Mouse (Mus musculus) gastrocnemius, adult 2 months (tissue): ENCODE results near the gene Hpse. TPM values are rescaled to one million over a fixed set of nuclear protein-coding genes. Genes with fewer than 3 reads are reported as not detected.

Experiments used
- DNase-seq: peaks from one replicate; pipeline ENCODE4 v3.0.0; 2022
- H3K27ac ChIP-seq: fragments of 200-600 bp; 2 replicates; pipeline ENCODE4 v1.8.1; 2022; ENCODE audit warnings: mild to moderate bottlenecking
- H3K4me3 ChIP-seq: fragments of 200-600 bp; 2 replicates; pipeline ENCODE4 v1.8.1; 2022; ENCODE audit warnings: mild to moderate bottlenecking, moderate library complexity
- CTCF ChIP-seq: fragments of 200-600 bp; IDR thresholded peaks from 2 replicates; pipeline ENCODE4 v1.8.1; 2022; ENCODE audit warnings: antibody characterized with exemption, mild to moderate bottlenecking, moderate library complexity
- intact Hi-C: fragments of 180-260 bp; cut with DNase I; formaldehyde crosslinking; loops from one replicate; pipeline ENCODE4 v1.15.1; 2025
- total RNA-seq, 2 experiments: library from RNA; stranded (reverse); gene quantifications; 2 replicates each; pipeline ENCODE4 v1.2.3; 2021

Hpse gene
- total RNA-seq, 2 experiments from 2014 or later, result 0.20 to 0.45 TPM

- peak; percentile 95 for DNase-seq
- TF ChIP-seq CTCF, result no peak
- H3K4me3 ChIP-seq, result peak overlapping the region; percentile 90
- peak overlapping the region; percentile 86 for H3K27ac ChIP-seq
- intact Hi-C loops, result loop anchor here (2.0 to 10.0 kb wide), 2 partner anchors 125 to 279 kb away; partner anchors contain the start of genes Helq and Mrps18c
These were observed 45.6 kb downstream of the Hpse start for GRCm38 (mm10) chr5:100673745-100674486.

DNA sequence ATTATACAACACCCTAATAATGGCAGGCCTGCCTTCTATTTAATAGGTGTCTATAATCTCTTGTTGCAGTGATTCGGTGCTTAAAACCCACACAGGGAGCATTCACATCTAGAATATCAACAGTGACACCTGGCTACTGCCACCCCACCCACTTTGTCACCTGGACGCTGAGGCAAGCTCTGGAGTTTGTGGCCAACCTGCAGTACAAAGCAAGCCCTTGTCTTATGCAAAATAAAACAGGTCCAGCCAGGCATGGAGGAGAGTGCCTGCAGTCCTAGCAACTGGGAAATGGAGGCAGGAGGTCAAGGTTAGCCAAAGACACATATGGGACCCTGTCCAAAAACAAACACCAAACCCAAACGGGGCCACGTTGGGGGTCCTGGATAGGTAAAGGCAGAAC, 47.1 kb downstream of the Hpse start:
- intact Hi-C loops, result loop anchor here (10.0 kb wide), 1 partner anchor 278 kb away; no protein-coding TSS in a partner anchor
- Histone ChIP-seq H3K4me3 (no peak overlapping the region), H3K27ac (no peak overlapping the region)
- DNase-seq, result no peak
- TF ChIP-seq CTCF, result no peak

DNA sequence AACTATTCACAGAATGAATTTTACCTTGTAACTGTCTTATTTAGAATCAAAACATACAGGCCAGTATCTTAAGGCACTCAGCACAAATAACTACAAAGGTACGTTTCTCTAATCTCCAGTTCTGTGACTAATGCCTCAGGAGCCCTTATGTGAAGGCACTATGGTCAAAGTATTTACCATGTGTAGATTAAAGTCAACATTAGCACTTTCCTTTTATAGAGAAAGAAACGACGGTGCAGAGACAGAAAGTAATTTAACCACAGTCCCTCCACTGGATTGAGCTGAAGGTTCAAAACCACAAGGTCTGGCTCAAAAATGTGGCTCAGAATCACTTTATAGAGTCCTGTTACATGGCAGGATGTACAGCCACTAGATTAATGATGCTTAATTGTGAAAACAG, 47.6 kb downstream of the Hpse start:
- no peak for TF ChIP-seq CTCF
- DNase-seq, result no peak
- Histone ChIP-seq H3K4me3 (no peak overlapping the region), H3K27ac (no peak overlapping the region)
- intact Hi-C loops, result loop anchor here (10.0 kb wide), 1 partner anchor 277 kb away; no protein-coding TSS in a partner anchor

DNA sequence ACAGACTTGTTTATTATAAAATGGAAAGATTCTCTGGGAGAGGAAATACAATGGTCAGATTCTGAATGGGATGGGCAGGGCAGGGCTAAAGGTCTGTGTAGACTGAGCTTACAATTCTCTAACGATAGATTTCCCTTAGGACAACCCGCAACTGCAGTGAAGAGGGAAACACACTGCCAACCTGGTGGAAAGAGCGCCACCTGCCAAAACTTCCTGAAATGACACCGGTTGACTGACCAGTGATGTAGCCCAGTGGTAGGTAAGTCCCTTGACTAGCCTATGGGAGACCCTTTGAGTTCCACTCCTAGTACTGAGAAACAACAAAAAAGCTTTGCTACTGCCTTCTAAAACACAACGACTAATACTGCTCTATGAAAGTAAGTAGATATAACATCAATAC, 48.1 kb downstream of the Hpse start:
- peak; percentile 44 for DNase-seq
- H3K27ac ChIP-seq, result no peak overlapping the region
- H3K4me3 ChIP-seq, result no peak overlapping the region
- TF ChIP-seq CTCF, result peak; percentile 56
- intact Hi-C loops, result loop anchor here (10.0 kb wide), 1 partner anchor 277 kb away; no protein-coding TSS in a partner anchor

- no peak overlapping the region for H3K4me3 ChIP-seq
- no peak for TF ChIP-seq CTCF
- H3K27ac ChIP-seq, result no peak overlapping the region
- DNase-seq, result no peak
- intact Hi-C loops, result no loop called here
These were observed 52.6 kb downstream of the Hpse start for GRCm38 (mm10) chr5:100666965-100667364.

DNA sequence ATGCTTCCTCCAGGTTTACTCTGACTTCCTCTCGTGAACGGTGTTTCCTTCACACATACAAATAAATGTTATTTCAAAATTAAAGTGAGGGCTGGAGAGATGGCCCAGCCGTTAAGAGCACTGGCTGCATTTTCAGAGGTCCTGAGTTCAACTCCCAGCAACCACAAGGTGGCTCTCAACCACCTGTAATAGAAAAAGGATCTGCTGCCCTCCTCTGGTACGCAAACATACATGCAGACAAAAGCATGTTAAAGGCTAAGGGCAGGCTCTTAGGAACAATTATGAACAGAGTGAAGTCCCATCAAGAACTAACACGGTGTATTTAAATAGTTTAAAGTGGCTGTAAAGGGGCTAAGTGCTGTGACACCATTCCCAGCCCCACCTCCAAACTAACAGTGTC, 55.7 kb downstream of the Hpse start:
- Histone ChIP-seq H3K4me3 (no peak overlapping the region), H3K27ac (no peak overlapping the region)
- TF ChIP-seq CTCF, result peak; percentile 75
- no peak for DNase-seq
- intact Hi-C loops, result loop anchor here (5.0 kb wide), 1 partner anchor 117 kb away; no protein-coding TSS in a partner anchor

DNA sequence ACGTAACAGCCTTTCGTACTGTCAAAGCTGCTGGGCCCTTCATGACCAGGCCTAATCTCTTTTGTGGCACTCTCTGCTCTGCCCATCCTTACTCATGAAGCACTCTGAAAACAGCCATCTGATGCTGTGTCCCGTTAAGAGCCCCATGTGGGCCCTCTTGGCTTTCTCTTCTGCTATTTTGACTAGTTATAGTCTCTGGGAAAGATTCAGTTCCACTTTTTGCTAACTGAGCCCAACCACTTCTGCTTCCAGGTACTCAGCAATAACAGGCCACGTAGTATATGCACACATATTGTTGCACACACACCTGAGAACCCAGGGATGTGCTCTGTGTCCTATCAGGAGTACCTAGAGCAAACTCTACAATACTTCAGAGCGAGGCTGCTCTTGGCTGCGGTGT, 56.5 kb downstream of the Hpse start:
- TF ChIP-seq CTCF, result no peak
- intact Hi-C loops, result loop anchor here (5.0 kb wide), 1 partner anchor 116 kb away; no protein-coding TSS in a partner anchor

GRCm38 (mm10) chr5:100658460-100658859, 61.1 kb downstream of the Hpse start:
- TF ChIP-seq CTCF, result no peak
- DNase-seq, result no peak
- intact Hi-C loops, result no loop called here

More for the DNA sequence above, 56.5 kb downstream of the Hpse start:
- no peak for DNase-seq
- Histone ChIP-seq H3K4me3 (no peak overlapping the region), H3K27ac (no peak overlapping the region)

GRCm38 (mm10) chr5:100656352-100656751, 63.2 kb downstream of the Hpse start:
- DNase-seq, result no peak
- H3K4me3 ChIP-seq, result no peak overlapping the region
- intact Hi-C loops, result no loop called here
- TF ChIP-seq CTCF, result no peak
- no peak overlapping the region for H3K27ac ChIP-seq

More at GRCm38 (mm10) chr5:100658460-100658859, 61.1 kb downstream of the Hpse start:
- Histone ChIP-seq H3K4me3 (no peak overlapping the region), H3K27ac (no peak overlapping the region)

- TF ChIP-seq CTCF, result no peak
- intact Hi-C loops, result no loop called here
These were observed 67.2 kb downstream of the Hpse start for GRCm38 (mm10) chr5:100652327-100652726.

GRCm38 (mm10) chr5:100651486-100651885, 68.0 kb downstream of the Hpse start:
- TF ChIP-seq CTCF, result no peak
- intact Hi-C loops, result no loop called here
- no peak overlapping the region for H3K4me3 ChIP-seq
- no peak overlapping the region for H3K27ac ChIP-seq
- DNase-seq, result no peak

More at GRCm38 (mm10) chr5:100652327-100652726, 67.2 kb downstream of the Hpse start:
- no peak overlapping the region for H3K4me3 ChIP-seq
- DNase-seq, result no peak
- no peak overlapping the region for H3K27ac ChIP-seq

- Histone ChIP-seq H3K27ac (no peak overlapping the region), H3K4me3 (no peak overlapping the region)
- intact Hi-C loops, result no loop called here
- TF ChIP-seq CTCF, result no peak
- no peak for DNase-seq
These were observed 68.5 kb downstream of the Hpse start for GRCm38 (mm10) chr5:100650969-100651368.

GRCm38 (mm10) chr5:100648546-100648945, 71.0 kb downstream of the Hpse start:
- intact Hi-C loops, result no loop called here
- no peak for TF ChIP-seq CTCF
- H3K27ac ChIP-seq, result no peak overlapping the region
- no peak for DNase-seq
- no peak overlapping the region for H3K4me3 ChIP-seq
